Mouse (Mus musculus) hindbrain, embryonic 12.5 days (tissue): ENCODE measurements around the gene Zbtb14. TPM values are rescaled to one million over a fixed set of nuclear protein-coding genes. Genes with fewer than 3 reads are reported as not detected.
A peak's percentile ranks its signal among the peaks of the same experiment; 100 is the strongest.

Experiments
- ATAC-seq: fragments of 200-750 bp; cut with Nextera tagmentation; 2 replicates; pipeline ENCODE4 v1.8.0; 2017; ENCODE audit warnings: moderate TSS enrichment; ENCODE audit not compliant: low FRiP score
- H3K27ac ChIP-seq: fragments of 300-500 bp; sonication (generic); 2 replicates; pipeline ENCODE4 v1.5.1; 2016; ENCODE audit warnings: mild to moderate bottlenecking
- H3K27me3 ChIP-seq: fragments of 300-500 bp; sonication (generic); 2 replicates; pipeline ENCODE4 v1.6.1; 2016; ENCODE audit warnings: mild to moderate bottlenecking
- H3K36me3 ChIP-seq: fragments of 300-500 bp; sonication (generic); 2 replicates; pipeline ENCODE4 v1.6.1; 2016; ENCODE audit warnings: mild to moderate bottlenecking
- H3K4me1 ChIP-seq: fragments of 300-500 bp; sonication (generic); 2 replicates; pipeline ENCODE4 v1.6.1; 2016
- H3K4me2 ChIP-seq: fragments of 300-500 bp; sonication (generic); replicated peaks from 2 replicates; pipeline ENCODE4 v1.6.1; 2016; ENCODE audit warnings: mild to moderate bottlenecking
- H3K4me3 ChIP-seq: fragments of 300-500 bp; sonication (generic); 2 replicates; pipeline ENCODE4 v1.5.1; 2016; ENCODE audit warnings: mild to moderate bottlenecking
- H3K9ac ChIP-seq: fragments of 300-500 bp; sonication (generic); 2 replicates; pipeline ENCODE4 v1.6.1; 2016; ENCODE audit warnings: mild to moderate bottlenecking, moderate library complexity
- H3K9me3 ChIP-seq: fragments of 300-500 bp; sonication (generic); replicated peaks from 2 replicates; pipeline ENCODE4 v1.6.1; 2016; ENCODE audit warnings: mild to moderate bottlenecking
- WGBS: fragments of 180-500 bp; shearing (Covaris S2); methylation state at CpG from one replicate; pipeline ENCODE4 v1.1.7; 2016; 5-methylcytosine and 5-hydroxymethylcytosine counted together
- polyA plus RNA-seq: library from polyadenylated mRNA; unstranded; fragments of >200 nt; fragmentation: Nextera tagmentation; extraction: Ambion mirVana; gene quantifications from 2 replicates; pipeline ENCODE4 v1.2.1, GENCODE M21; 2016

The Zbtb14 gene
- polyA plus RNA-seq, 1 experiment from 2014 or later = 32.9 TPM

DNA sequence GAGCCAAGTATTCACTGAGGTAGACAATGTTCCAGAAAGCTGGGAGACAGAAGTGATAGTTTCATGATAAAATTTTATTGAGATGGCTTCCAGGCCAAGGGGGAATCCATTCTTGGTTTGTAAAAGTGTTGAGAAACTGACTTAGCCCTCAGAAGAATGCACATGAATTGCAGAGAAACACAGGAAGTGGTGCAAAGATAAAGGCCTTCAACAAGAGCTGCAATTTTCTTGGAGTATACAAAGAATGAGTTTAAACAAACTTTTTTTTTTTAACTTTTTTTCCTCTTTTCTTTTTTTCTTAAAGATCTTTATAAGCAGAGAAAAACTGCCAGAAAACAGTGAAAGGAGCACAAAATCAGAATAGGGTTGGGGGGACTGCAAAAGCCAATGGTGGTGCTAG is 33.3 kb downstream of the Zbtb14 start:
- no peaks in the 10 kb centered on the region for H3K9me3 ChIP-seq
- H3K4me3 ChIP-seq = no peak overlapping the region
- H3K27me3 ChIP-seq = no peaks in the 10 kb centered on the region
- peak overlapping the region; percentile 67 for H3K4me2 ChIP-seq
- no peak overlapping the region; the same call in 1 of the 2 replicates for H3K9ac ChIP-seq
- peaks cover 5% of the 10 kb centered on the region; the same call in 1 of the 2 replicates for H3K4me1 ChIP-seq
- H3K36me3 ChIP-seq = no peaks in the 10 kb centered on the region
- H3K27ac ChIP-seq = no peak overlapping the region
- ATAC-seq = no peak

DNA sequence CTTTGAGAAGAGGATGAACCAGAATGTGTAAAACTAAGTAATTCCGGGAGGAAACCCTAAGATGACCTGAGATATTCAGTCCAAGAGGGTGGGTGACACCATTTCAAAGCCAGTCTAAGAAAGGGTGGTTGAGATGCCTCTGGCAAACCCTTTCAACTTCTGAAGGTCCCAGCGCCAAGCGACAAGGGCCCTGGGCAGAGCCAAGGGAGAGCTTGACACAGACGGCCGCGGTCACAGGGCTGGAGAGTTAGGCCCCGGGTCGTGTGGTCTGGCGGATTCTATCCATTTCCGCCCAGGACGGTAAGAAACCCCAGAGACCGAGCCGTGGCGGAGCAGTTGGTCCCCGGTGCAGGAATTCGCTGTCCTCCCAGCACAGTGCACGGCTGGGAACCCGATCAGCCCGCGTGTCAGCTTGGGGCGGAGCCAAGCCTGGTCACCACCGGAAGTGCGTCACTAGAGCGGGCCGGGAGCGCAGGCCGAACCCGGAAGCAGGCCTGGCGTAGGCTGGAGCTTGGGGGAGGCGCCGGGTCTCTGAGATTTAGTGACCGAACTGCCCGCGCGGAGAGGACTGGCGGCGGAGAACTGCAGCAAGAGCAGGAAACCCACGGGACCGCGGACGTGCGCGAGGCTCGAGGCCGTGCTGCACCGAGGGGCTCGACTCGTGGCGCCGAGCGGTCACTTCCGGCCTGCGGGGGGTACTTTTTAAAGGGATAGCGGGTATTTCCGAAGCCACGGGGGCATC is 34.2 kb downstream of the Zbtb14 start:
- Histone ChIP-seq H3K9me3 (no peaks in the 10 kb centered on the region), H3K4me2 (peak overlapping the region; percentile 67), H3K36me3 (no peaks in the 10 kb centered on the region), H3K27me3 (no peaks in the 10 kb centered on the region), H3K27ac (peak overlapping the region; percentile 95), H3K4me1 (peaks cover 5% of the 10 kb centered on the region; the same call in 1 of the 2 replicates), H3K9ac (peak overlapping the region; percentile 84), H3K4me3 (peak overlapping the region; percentile 72)
- ATAC-seq = peak; percentile 100
- under 1% methylated on average over 56 of the region's 56 CpGs for WGBS

DNA sequence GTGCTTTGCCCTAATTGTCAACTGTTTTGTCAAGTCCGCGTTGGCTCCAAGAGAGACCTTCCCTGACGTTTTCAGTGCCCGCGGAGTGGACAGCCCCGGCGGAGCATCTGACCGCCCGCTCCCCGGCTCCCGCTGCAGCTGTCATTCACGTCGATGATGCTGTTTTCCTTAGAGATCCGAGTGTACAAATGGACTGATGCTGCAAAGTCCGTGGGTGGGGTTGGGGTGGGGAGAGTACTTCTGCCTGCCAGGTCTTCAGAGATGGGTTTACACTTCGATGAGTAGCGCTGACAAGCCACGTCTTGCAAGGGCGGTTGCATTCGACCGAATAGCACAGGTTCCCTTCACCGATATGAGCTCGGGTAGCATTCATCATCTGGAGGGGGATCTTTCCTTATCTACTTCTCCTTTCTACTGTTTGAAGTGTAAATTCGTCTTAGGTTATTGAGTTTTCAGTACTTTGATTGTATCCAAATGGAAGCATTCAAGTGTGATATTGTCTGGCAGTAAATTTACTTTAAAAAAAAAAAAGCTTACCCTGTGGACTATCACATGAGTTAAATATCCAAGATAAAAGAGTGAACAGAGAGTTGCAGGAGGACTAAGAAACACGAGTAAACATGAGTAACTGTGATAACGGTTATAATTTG is 35.0 kb downstream of the Zbtb14 start:
- ATAC-seq = peak; percentile 60
- peak overlapping the region; percentile 72 for H3K4me3 ChIP-seq
- peak overlapping the region; percentile 95 for H3K27ac ChIP-seq
- no peaks in the 10 kb centered on the region for H3K9me3 ChIP-seq
- WGBS = 3% methylated on average over 26 of the region's 26 CpGs
- no peaks in the 10 kb centered on the region for H3K36me3 ChIP-seq
- no peaks in the 10 kb centered on the region for H3K27me3 ChIP-seq
- H3K4me1 ChIP-seq = peaks cover 5% of the 10 kb centered on the region; the same call in 1 of the 2 replicates
- H3K9ac ChIP-seq = peak overlapping the region; percentile 84
- H3K4me2 ChIP-seq = peak overlapping the region; percentile 61

DNA sequence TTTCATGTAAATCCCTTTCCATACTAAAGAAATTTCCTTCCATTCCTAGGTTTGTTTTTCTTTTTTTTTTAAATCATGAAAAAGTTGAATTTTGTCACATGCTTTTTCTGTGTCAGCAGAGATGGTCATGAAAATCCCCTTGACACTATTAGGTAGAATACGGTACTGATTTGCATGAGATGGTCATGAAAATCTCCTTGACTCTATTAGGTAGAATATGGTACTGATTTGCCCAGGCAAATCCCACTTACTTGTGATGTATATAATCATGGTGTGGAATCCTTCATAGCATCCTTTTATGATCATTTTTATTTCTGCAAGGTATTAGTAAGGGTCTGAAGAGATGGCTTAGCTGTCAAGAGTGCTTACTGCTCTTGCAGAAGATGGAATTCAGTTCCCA is 38.7 kb downstream of the Zbtb14 start:
- no peaks in the 10 kb centered on the region for H3K9me3 ChIP-seq
- H3K27me3 ChIP-seq = no peaks in the 10 kb centered on the region
- H3K4me2 ChIP-seq = no peak overlapping the region
- 5% methylated on average over 1 of the region's 1 CpGs for WGBS
- H3K9ac ChIP-seq = no peak overlapping the region
- H3K4me3 ChIP-seq = no peak overlapping the region
- H3K36me3 ChIP-seq = no peaks in the 10 kb centered on the region
- no peak overlapping the region for H3K27ac ChIP-seq
- peaks cover 1% of the 10 kb centered on the region; the same call in 1 of the 2 replicates for H3K4me1 ChIP-seq
- ATAC-seq = no peak

DNA sequence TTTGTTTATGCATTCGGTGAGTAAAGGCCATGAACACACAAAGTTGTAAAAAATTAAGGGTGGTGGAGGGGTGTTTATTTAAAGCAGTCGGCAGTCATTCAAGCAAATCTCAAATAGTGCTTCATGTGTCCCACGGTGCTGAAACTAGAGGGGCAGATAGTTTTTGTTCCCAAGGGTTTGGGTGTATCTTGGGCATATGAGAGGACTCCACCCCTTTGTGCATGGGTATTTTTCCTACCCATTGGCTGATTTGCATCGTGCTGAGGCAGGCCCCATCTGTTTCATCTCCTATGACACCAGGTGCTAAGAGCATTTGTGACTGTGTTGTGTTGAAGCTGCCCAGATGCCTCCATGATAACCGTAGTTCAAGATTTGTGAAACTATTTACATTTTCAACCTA is 55.0 kb downstream of the Zbtb14 start:
- H3K36me3 ChIP-seq = no peaks in the 10 kb centered on the region
- no peak overlapping the region for H3K9ac ChIP-seq
- H3K27ac ChIP-seq = no peak overlapping the region
- no peaks in the 10 kb centered on the region for H3K9me3 ChIP-seq
- 69% methylated on average over 5 of the region's 5 CpGs for WGBS
- H3K4me2 ChIP-seq = no peak overlapping the region
- H3K4me3 ChIP-seq = no peak overlapping the region
- peaks cover 15% of the 10 kb centered on the region for H3K4me1 ChIP-seq
- no peak for ATAC-seq
- H3K27me3 ChIP-seq = peaks cover 55% of the 10 kb centered on the region

DNA sequence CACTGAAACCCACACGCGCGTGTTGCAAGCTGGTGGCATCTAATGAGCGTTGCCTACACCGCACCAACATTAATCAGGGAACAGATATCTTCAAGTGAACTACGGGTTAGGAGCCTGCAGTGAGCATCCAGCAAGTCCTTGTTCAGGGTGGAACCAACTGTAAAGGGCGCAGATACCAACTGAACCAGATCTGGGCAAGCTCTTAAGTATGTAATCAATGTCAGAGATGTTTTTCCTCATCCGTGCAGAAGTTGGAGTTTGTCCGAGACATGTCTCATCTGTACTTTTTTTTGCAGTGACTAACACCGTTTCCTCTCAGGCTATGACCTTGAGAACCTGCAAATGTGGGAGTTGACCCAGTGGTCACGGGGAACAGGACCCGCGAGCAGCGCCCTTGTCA is 55.6 kb downstream of the Zbtb14 start:
- Histone ChIP-seq H3K27me3 (peaks cover 55% of the 10 kb centered on the region), H3K9ac (no peak overlapping the region)

DNA sequence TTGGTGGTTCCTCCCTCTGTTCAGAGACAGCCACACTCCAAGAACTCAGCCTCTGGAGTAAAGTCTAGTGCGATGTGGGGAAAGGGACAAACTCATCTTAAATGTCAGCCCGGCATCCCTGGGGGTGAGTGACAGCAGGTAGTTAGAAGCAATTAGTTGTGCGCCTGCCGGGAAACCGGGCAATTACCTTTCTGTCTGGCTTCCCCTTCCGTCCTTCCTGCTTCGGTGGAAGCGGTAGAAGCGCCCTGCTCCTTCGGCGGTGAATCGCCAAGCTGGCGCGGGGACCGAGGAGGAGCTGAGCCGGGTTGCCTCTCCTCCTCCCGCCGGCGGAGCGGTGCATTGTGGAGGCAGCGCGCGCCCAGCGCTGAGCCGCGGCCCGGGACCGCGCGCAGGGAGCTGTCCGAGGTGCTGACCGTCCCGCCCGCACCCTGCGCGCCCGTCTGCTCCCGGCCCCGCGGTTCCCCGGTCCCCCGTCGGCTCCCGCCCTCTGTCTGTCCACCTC is 56.2 kb downstream of the Zbtb14 start, which contains the start of gene Akain1:
Gene Akain1, plus strand, starts transcription at position 337 of the 502 bp plus-strand sequence.
- Histone ChIP-seq H3K4me3 (peak within 1 kb of the TSS; percentile 49), H3K9ac (peak within 1 kb of the TSS; percentile 53), H3K36me3 (no peaks in the 10 kb centered on the region), H3K4me2 (peak within 1 kb of the TSS; percentile 87), H3K9me3 (no peaks in the 10 kb centered on the region), H3K4me1 (peaks cover 15% of the 10 kb centered on the region), H3K27ac (no peak within 1 kb of the TSS), H3K27me3 (peaks cover 55% of the 10 kb centered on the region)
- ATAC-seq = peak; percentile 90
- WGBS = under 1% methylated on average over 39 of the region's 44 CpGs

More for the DNA sequence above, 55.6 kb downstream of the Zbtb14 start:
- no peak overlapping the region for H3K27ac ChIP-seq
- H3K4me3 ChIP-seq = peak overlapping the region; percentile 49
- H3K36me3 ChIP-seq = no peaks in the 10 kb centered on the region
- peak overlapping the region; percentile 87 for H3K4me2 ChIP-seq
- ATAC-seq = peak; percentile 5; the same call in 1 of the 2 replicates
- H3K4me1 ChIP-seq = peaks cover 15% of the 10 kb centered on the region
- WGBS = 36% methylated on average over 14 of the region's 14 CpGs
- H3K9me3 ChIP-seq = no peaks in the 10 kb centered on the region

DNA sequence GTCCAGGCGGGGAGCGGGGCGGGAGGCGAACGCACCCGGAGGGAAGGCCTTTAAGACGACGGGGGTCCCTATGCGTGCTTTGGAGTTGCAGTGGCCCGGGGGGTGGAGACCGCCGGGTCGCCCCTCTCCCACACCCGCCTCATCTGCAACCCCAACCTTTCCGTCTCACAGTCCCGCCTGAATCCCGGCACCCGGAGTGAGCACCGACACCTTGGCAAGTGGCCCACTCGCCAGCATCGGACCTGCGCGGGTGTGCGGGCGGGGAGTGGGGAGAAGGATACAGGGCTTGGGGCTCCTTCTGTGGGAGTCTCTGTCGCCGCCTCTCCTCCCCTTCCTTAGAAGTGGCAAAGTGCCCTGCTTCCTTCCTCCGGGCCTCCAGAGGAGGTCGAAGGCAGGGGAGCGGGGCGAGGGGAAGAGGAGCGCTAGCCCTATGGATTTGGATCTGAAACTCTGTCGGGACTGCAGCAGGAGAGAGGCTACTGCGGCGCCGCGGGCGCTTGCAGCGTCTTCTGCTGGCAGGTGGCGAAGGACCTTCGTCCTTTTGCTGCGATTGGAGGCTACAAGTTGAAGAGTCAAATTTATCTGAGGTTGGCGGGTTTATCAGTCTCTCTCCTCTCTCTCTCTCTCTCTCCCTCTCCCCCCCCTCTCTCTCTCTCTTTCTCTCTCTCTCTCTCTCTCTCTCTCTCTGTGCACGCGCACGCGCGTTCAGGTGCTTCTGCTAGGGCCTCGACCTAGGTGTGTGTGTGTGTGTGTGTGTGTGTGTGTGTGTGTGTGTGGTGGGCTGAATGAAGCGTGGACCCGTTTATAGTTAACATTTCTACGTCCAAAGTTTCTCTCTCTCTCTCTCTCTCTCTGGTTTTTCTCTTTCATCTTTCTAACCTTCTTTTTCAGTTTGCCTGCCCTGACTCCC is 57.0 kb downstream of the Zbtb14 start:
- Histone ChIP-seq H3K9ac (peak overlapping the region; percentile 53), H3K4me1 (peaks cover 15% of the 10 kb centered on the region), H3K27ac (no peak overlapping the region), H3K9me3 (no peaks in the 10 kb centered on the region), H3K4me2 (peak overlapping the region; percentile 87), H3K36me3 (no peaks in the 10 kb centered on the region), H3K4me3 (peak overlapping the region; percentile 49), H3K27me3 (peaks cover 55% of the 10 kb centered on the region)
- ATAC-seq = peak; percentile 75
- WGBS = under 1% methylated on average over 51 of the region's 52 CpGs

Other genes with a start within 250 kb of the Zbtb14 start
- 0.22 and 0.27 TPM in 2 replicates for gene Akain1, start 56.3 kb downstream of the Zbtb14 start, polyA plus RNA-seq